Mouse (Mus musculus): ENCODE measurements around the gene Cfap99.

Cfap99 gene

DNA sequence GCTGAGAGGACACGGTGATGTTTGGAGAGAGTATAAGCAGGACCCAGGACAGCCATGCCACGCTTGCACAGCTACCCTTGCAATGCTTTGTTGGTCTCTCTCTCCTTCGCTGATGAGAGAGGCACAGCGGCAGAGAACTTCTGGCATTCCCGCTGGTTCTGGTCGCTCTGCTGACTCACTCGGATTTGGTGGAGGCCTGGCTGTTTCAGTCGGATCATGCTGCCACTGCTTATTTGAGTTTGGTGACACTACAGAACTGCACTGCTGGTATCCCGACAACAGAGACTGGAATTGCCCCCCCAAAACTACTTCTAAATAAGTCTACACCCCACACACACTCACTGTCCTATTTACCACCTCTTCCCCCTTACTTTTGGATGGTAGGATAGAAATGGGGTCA lies 9.2 kb upstream of the Cfap99 start:
- DNase-seq: no peak

DNA sequence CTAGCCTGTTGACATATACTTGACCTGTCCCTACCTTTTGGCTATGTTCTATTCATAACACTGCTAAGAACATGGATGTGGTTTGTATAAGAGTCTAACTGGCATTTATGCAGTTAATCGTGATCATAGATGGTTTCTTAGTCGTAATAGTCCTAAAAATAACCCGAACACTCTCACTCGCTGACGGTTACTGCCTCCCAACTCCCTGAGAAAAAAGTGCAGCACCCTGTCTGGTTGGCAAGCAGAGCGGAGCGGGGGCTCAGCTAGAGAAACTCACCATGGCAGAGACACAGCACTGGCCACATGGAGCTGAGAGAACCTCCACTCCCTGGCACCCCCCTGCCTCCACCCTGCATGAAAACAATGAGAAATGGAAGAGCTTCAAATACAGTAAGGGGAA lies 7.4 kb upstream of the Cfap99 start:
- DNase-seq: no peak

DNA sequence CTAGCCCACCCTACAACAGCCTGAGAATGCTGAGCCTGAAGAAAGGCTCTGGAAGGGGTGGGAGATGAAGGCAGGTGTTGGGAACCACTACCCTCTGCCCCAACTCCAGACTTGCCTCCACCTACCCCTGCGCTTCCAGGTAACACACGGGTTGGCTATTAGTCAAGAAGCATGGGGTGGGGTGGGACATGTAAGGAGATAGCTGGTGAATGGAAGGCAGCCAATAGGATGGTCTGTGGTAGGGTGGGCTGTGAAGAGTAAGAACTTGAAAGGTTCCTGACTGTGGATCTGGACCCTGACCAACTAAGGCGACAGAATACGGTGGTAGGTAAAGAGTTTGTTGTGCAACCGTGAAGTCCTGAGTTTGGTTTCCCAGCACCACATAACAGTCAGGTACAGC lies 5.0 kb upstream of the Cfap99 start:
- no peak for DNase-seq

- DNase-seq: no peak
Observed at GRCm38 (mm10) chr5:34284156-34284750, 4.1 kb upstream of the Cfap99 start.

DNA sequence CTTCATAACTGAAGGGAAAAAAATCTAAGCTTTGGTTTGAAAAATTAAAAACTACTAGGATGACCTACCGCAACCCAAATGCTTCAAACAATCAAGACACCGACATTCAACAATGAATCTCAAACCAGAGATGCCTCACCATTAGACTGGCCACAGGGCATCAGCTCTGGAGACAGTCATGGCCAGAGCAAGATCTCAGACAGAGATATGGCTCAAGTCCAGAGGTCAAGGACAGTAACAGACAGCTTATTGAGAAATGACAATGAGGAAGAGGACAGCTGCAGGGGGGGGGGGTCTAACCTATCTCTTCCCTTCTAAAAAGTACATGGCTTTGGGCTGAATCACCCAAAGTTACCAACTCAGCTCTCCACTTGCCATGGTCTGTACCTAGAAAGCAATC lies 3.1 kb upstream of the Cfap99 start:
- DNase-seq: no peak

- no peak for DNase-seq
Observed at GRCm38 (mm10) chr5:34286516-34286915, 1.9 kb upstream of the Cfap99 start.

DNA sequence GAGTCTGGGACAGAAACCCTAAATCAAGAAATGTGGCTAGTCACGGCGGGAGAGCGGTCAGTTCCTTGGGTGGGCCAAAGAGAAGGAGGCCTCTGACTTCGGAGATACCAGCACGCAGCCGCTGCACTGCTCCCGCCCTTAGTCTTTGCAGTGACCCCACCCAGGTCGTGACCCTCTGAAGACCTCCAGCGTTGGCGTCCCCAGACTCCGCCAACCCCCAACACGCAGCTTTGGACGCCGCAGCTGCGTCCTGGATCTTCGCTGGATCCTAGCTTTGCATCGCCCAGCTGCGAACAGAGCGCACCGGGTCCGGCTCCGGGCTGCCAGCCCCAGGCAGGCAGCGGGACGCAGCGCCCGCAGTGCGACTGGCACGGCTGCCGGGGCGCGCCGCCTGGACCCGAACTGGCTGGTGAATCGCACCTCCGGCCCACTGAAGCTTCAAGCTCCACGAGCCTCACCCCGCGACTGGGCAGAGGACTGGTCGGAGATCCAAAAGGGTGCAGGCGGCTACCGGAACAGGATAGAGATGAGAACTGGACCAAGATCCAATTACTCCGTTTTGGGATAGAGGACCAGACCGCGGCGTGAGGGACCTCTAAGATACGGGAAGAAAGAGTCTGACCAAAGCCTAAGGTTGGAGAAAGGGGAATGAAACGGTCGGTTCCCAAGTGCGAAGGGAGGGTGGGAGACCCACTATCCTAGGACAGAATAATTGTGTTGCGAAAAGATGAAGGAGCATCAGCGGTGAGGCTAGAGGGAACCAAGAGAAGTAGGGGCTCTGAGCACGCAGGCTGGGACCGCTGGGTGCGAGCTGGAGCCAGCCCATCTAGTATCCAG lies 1.2 kb upstream of the Cfap99 start:
- peak; percentile 19 to 23 for DNase-seq

DNA sequence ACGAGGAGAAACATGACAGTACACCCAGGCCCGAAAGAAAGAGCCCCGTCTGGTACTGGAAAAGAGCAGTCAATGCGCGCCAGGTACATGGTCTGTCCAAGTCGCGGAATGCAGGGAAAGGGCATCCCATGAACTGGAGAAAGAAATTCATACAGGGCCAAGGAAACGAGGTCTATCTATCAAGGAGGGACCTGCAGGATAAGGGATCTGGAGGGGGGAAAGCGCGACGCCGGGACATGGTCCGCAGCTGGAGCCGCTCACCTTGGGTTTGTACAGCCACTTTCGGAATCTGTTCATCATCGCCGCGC lies 608 bp upstream of the Cfap99 start:
- no peak for DNase-seq

DNA sequence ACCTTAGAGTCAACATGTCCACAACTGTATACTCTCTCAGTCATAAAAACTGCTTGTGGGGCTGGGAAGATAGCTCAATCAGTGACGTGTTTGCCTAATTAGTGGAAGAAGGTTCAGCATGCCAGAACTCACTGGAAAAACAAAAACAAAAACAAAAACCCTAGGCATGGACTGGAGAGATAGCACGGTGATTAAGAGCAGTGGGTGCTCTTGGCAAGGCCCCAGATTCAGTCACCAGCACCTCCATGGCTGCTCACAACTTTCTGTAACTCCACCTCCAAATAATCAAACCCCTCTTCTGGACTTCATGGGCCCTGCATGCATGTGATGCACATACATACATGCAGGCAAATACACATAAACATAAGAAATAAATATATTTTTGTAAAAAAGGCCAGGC lies 886 bp downstream of the Cfap99 start:
- DNase-seq: no peak

DNA sequence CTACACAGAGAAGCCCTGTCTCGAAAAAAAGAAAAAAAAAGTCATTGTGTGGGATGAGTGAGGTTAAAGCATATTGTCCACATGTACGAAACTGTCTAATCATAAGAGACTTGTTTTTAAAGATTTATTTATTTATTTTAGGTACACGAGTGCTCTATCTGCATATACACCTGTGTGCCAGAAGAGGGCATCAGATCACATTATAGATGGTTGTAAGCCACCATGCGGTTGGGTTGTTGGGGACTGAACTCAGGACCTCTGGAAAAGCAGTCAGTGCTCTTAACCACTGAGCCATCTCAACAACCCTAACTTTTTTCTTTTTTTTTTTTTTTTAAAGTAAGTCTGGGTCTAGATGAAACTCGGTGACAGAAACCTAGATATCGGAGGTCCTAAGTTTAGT lies 5.0 kb downstream of the Cfap99 start:
- no peak for DNase-seq

DNA sequence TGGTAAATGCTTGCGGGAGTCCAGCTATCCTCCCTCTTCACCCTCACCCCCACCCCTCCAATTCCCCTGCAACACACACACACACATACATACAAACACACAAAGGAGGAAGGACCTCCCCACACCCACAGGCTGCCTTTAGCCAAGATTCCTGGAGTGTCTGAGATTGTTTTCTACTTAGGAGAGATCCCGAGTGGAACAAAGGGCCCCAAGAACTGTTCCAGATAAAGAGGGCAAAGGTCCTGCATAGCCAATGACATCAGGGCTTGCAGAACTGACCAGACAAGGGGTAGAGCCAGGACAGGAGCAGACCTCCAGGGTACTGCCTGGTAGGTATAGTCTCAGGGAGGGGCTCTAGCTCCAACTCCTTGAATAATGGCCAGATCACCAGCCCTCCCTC lies 6.3 kb downstream of the Cfap99 start:
- DNase-seq: no peak

- DNase-seq: no peak
Observed at GRCm38 (mm10) chr5:34295141-34295540, 6.7 kb downstream of the Cfap99 start.

- DNase-seq: no peak
Observed at GRCm38 (mm10) chr5:34298061-34298460, 9.7 kb downstream of the Cfap99 start.

DNA sequence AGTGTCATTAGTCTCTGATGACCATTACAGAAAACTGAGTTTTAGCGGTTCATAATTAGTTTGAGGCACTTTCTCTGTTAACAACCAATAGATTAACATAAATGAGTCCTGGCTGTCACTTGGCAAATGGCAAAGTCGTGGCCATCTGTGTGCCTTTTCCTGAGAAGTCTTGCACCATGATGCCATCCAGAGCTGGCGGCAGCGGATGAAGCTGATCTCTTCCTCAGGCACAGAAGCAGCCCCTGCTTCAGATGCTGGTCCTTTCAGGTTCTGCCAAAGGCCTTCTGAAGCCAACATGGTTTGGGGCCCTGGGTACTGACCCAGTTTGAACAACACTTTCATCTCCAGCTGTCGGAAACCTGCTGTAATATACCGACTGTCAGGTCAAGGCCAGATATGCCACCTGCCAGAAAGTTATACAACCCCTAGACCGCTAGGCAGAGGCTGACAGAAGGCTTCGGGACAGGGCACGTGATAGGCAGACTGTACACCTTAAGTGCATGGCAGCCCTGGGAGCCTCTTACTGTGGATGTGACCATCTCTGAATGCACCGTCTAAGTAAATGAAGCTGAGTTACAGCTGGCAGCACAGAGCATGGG lies 10.6 kb downstream of the Cfap99 start:
- DNase-seq: no peak

DNA sequence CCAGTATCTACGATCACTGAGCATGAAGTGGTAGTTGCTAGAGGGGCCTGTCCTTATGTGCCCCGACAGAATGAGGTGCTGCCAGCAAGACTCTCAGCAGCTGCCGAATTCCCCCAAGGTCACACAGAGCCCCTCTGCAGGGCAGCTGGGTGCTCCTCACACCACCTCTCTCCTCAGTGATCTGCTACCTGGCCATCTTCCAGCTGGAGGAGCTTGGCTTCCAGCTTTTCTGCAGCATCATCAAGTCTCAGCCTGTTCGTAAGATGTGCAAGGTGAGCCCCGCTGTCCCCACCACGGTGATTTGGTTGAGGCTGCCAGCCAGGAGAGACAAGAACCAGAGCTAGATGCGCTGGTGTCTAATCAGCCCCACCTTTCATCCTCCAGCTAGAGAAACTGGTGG lies 14.0 kb downstream of the Cfap99 start:
- DNase-seq: no peak

DNA sequence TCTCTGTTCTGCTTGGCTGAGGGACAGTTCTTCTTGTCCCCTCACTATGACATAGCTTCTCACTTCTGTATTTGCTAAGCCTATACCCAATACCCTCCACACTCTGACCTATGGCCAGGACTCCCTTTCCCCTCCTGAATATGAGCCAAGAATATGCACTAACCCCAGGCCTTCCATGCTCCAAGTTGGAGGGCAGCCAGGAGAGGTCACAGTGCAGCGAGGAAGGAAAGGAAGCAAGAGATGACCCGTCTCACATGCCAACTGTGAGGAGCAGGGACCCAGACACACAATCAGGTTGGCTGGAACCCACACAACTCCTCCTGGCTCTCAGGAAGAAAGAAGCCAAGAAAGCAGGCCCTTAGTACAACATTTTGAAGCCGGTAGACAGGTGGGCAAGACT lies 20.6 kb downstream of the Cfap99 start:
- peak in 1 of 2 experiments; percentile 10 for DNase-seq

DNA sequence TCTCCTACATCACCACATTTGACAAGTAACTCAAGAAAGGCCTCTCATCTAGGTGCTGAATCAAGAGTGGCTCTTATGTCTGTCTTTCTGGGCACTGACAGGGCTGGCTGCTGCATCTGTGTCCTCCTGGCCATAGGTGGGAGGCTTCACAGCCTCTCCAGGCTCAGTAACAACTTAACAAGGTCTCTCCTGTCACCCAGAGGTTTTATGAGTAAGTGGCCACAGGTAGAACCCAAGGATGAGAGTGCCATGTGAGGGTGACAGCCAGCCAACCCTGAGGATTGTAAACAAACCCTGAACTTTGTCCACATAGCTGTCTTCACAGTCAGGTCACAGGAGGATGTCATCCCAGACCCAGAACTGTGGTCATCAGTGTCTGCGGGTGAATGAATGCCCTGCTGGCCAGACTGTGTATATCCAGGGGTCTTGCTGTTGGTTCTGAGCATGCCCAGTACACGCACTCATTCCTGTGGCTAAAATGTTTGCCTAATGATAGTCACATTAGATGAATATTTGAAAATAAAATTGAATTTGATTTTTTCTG lies 31.2 kb downstream of the Cfap99 start:
- no peak for DNase-seq

DNA sequence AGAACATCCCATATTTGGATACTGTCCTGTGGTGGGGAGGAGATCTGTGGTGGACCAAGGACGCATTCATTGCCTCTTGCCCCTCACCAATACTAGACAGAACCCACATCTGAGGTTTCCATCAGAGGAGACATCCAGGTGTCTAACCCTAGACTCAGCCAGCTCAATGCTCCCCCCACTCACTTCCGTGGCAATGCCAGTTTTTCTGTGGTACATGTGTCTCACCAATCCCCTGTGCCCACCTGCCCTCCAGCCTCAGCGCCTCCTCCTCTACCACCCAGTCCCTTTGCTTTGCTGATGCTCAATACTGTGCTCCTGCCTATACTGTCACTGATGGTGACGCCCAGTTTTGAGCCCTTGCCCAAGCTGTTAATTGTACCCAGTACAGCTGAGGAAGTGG lies 32.8 kb downstream of the Cfap99 start:
- DNase-seq: no peak

DNA sequence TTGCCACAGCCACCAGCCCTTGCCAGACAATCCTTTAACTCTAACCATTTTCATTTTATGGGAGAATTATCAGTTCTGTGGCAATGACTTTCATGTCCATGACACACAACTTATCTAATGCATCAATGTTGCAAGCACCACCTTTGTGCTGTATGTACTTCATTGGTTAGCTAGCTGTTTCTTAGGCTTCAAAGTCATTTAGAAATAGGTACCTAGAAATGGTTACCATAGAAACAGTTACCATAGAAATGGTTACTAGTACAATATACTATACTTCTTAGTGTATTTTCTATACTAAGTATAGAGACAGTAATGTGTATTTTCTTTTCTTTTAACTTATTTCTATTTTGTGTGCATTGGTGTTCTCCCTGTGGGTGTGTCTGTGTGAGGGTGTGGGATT lies 36.9 kb downstream of the Cfap99 start:
- DNase-seq: no peak

GRCm38 (mm10) chr5:34326249-34326691 lies 37.9 kb downstream of the Cfap99 start:
- DNase-seq: peak; percentile 9 to 22

- DNase-seq: peak; percentile 59 to 73
Observed at GRCm38 (mm10) chr5:34326875-34327576, 38.6 kb downstream of the Cfap99 start.

GRCm38 (mm10) chr5:34330136-34330535 lies 41.7 kb downstream of the Cfap99 start:
- DNase-seq: no peak

DNA sequence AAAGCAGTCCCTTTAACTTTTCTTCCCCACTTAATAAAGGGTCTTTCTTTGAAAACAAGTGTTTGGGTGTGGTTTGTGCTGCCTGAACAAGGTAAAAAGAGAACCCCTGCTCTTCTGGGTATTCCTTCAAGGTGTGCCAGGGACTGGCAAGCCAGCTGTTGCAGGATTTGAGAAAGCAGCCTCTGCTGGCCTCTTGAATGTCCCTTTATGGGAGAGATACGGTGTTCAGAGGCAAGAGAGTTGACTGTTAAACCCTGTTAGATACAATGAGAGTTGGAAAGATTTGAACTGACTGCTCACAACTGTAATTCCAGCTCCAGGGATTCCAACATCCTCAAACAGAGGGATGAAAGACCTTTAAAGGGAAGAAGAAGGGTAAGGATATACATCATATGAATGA lies 45.7 kb downstream of the Cfap99 start:
- no peak for DNase-seq

All from kidney, postnatal 4 days (tissue).